Mouse (Mus musculus) heart, postnatal 0 days (tissue): ENCODE measurements at regions not wholly inside any gene's neighbourhood (a gene's known extent, or its start where the extent isn't known, plus 50 kb on each side); places are given as distances from the start of the nearest gene placed in this dataset.

ENCODE experiments used
- ATAC-seq: fragments of 200-750 bp; cut with Nextera tagmentation; 2 replicates; pipeline ENCODE4 v1.8.0; 2017; ENCODE audit warnings: low read depth, moderate number of reproducible peaks, moderate library complexity; ENCODE audit not compliant: insufficient read depth
- DNase-seq: peaks from one replicate; pipeline ENCODE4 v3.0.0-alpha.2; 2016; ENCODE audit warnings: low spot score
- H3K27ac ChIP-seq: fragments of 300-500 bp; sonication (generic); 2 replicates; pipeline ENCODE4 v1.5.1; 2014; ENCODE audit warnings: low read depth, mild to moderate bottlenecking
- H3K27me3 ChIP-seq: fragments of 300-500 bp; sonication (generic); 2 replicates; pipeline ENCODE4 v1.6.1; 2014; ENCODE audit warnings: low read length, mixed read lengths; ENCODE audit not compliant: control insufficient read depth, insufficient read depth
- H3K36me3 ChIP-seq: fragments of 300-500 bp; sonication (generic); replicated peaks from 2 replicates; pipeline ENCODE4 v1.6.1; 2014; ENCODE audit warnings: low read length, mixed read lengths; ENCODE audit not compliant: control insufficient read depth, insufficient read depth
- H3K4me1 ChIP-seq: fragments of 300-500 bp; sonication (generic); 2 replicates; pipeline ENCODE4 v1.6.1; 2014; ENCODE audit warnings: antibody characterized with exemption; ENCODE audit not compliant: control insufficient read depth, insufficient read depth
- H3K4me2 ChIP-seq: fragments of 300-500 bp; sonication (generic); 2 replicates; pipeline ENCODE4 v1.6.1; 2014; ENCODE audit warnings: low read depth, mild to moderate bottlenecking, low read length, moderate library complexity
- H3K4me3 ChIP-seq: fragments of 300-500 bp; sonication (generic); 2 replicates; pipeline ENCODE4 v1.5.1; 2014; ENCODE audit warnings: low read depth, low read length
- H3K9ac ChIP-seq: fragments of 300-500 bp; sonication (generic); replicated peaks from 2 replicates; pipeline ENCODE4 v1.6.1; 2014; ENCODE audit warnings: low read depth, low read length, mixed read lengths
- H3K9me3 ChIP-seq: fragments of 300-500 bp; sonication (generic); replicated peaks from 2 replicates; pipeline ENCODE4 v1.6.1; 2016; ENCODE audit warnings: low read length; ENCODE audit not compliant: control insufficient read depth
- CTCF ChIP-seq: IDR thresholded peaks from 2 replicates; pipeline ENCODE4 v1.5.1; 2016; ENCODE audit warnings: antibody characterized with exemption, control low read depth, low read depth
- EP300 ChIP-seq: IDR thresholded peaks from 2 replicates; pipeline ENCODE4 v1.6.1; 2016; ENCODE audit warnings: antibody characterized with exemption, low read depth
- WGBS: fragments of 180-500 bp; shearing (Covaris S2); extraction: QIAGEN DNeasy Blood & Tissue Kit; methylation state at CpG from one replicate; pipeline ENCODE4 v1.1.7; 2014; 5-methylcytosine and 5-hydroxymethylcytosine counted together

DNA sequence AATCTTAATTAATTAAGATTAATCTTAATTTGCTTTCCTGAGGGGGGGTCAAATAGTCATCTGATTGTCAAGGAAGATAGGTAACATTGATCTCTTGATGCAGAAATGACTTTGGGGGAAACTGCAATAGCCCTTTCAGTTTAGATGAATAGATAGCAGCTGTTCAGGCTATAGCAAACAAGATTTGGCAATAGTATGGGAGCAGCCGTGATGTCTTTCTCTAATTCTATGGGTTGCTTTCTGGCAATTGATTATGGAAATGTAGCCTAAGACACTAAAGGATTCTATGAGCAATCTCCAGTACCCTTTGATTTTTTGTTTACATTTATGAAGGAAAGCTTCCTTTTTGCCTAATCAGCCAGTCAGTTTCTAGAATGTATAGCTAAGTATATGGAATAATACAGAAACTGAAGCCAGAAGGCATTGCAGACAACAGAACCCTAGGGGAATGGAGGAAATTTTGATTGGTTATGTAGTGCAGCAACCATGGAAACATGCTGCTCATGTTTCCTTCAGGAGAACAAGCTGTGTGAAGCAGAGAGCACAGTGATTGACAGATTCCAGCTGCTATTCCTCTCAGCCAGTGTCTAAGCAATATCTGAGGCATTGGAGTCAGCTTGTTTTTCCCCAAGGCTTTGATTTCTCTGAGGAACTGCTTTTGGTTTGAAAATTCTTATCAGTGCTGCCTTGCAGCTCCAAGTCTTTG is 608.7 kb upstream of the Cypt1 start:
- H3K27me3 ChIP-seq: no peaks in the 10 kb centered on the region

More for the DNA sequence above, 608.7 kb upstream of the Cypt1 start:
- Histone ChIP-seq H3K9ac (no peak overlapping the region), H3K27ac (no peak overlapping the region), H3K4me2 (no peak overlapping the region), H3K4me3 (no peak overlapping the region), H3K9me3 (no peaks in the 10 kb centered on the region), H3K4me1 (no peaks in the 10 kb centered on the region), H3K36me3 (no peaks in the 10 kb centered on the region)
- no peak for TF ChIP-seq EP300
- TF ChIP-seq CTCF: no peak
- ATAC-seq (no peak), DNase-seq (peak; percentile 5)
- WGBS: 76% methylated on average over 1 of the region's 1 CpGs
